Mouse (Mus musculus): ENCODE measurements at regions not wholly inside any gene's neighbourhood (a gene's known extent, or its start where the extent isn't known, plus 50 kb on each side); places are given as distances from the start of the nearest gene placed in this dataset.
A peak's percentile ranks its signal among the peaks of the same experiment; 100 is the strongest.

- DNase-seq = no peak
Observed at GRCm38 (mm10) chr1:137378072-137378985, 418.1 kb upstream of the Nr5a2 start.

GRCm38 (mm10) chr1:137376685-137377084 lies 416.4 kb upstream of the Nr5a2 start:
- DNase-seq = no peak

GRCm38 (mm10) chr1:137374641-137375040 lies 414.4 kb upstream of the Nr5a2 start:
- no peak for DNase-seq

GRCm38 (mm10) chr1:137373509-137374420 lies 413.5 kb upstream of the Nr5a2 start:
- no peak for DNase-seq

GRCm38 (mm10) chr1:137372236-137372635 lies 412.0 kb upstream of the Nr5a2 start:
- DNase-seq = no peak

- DNase-seq = no peak
Observed at GRCm38 (mm10) chr1:137364396-137364795, 404.1 kb upstream of the Nr5a2 start.

- no peak for DNase-seq
Observed at GRCm38 (mm10) chr1:137363969-137364368, 403.7 kb upstream of the Nr5a2 start.

- no peak for DNase-seq
Observed at GRCm38 (mm10) chr1:137363561-137363960, 403.3 kb upstream of the Nr5a2 start.

- DNase-seq = no peak
Observed at GRCm38 (mm10) chr1:137360688-137361570, 400.7 kb upstream of the Nr5a2 start.

GRCm38 (mm10) chr1:137355941-137356512 lies 395.8 kb upstream of the Nr5a2 start:
- DNase-seq = no peak

- DNase-seq = no peak
Observed at GRCm38 (mm10) chr1:137352390-137353027, 392.3 kb upstream of the Nr5a2 start.

- no peak for DNase-seq
Observed at GRCm38 (mm10) chr1:137334137-137334536, 373.9 kb upstream of the Nr5a2 start.

- peak; percentile 38 for DNase-seq
Observed at GRCm38 (mm10) chr1:137332108-137332769, 372.0 kb upstream of the Nr5a2 start.

GRCm38 (mm10) chr1:137331746-137332107 lies 371.5 kb upstream of the Nr5a2 start:
- peak; percentile 13 for DNase-seq

- DNase-seq = peak; percentile 81
Observed at GRCm38 (mm10) chr1:137330634-137331033, 370.4 kb upstream of the Nr5a2 start.

- peak; percentile 64 for DNase-seq
Observed at GRCm38 (mm10) chr1:137323884-137324594, 363.8 kb upstream of the Nr5a2 start.

- peak; percentile 47 for DNase-seq
Observed at GRCm38 (mm10) chr1:137323035-137323680, 362.9 kb upstream of the Nr5a2 start.

GRCm38 (mm10) chr1:137302757-137303422 lies 342.6 kb upstream of the Nr5a2 start:
- DNase-seq = no peak

Data from thymus, postnatal 25 days (tissue).